Mouse (Mus musculus): ENCODE measurements around the gene H2-Eb1. TPM values are rescaled to one million over a fixed set of nuclear protein-coding genes. Genes with fewer than 3 reads are reported as not detected.

Gene H2-Eb1
- polyA plus RNA-seq (2014; fragmentation: Nextera tagmentation; extraction: Ambion mirVana), result 1.1 and 2.1 TPM in 2 replicates

DNA sequence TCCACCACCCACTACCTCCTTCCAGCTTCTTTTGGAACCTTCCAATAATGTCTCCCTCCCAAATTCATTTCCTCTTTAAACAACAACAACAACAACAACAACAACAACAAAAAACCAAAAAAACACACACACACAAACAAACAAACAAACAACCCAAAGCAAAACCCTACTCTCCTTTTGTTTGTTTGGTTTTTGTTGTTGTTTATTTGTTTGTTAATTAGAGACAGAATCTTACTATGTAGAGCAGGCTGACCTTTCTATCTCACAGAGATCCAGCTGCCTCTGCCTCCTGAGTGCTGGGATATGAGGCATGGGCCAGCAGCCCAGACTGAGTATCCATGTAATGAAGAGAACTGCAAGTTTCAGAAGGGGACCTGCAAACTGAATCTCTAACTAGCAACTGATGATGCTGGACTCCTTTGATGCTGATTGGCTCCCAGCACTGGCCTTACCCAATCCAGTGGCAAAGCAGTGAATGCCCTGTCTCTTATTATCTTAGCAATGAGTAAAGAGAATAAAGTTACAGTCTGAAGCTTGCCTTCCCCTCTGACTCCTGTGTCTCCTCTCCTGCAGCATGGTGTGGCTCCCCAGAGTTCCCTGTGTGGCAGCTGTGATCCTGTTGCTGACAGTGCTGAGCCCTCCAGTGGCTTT, at the start of gene H2-Eb1:
H2-Eb1 (plus strand) TSS at position 488 of the 651 bp plus-strand sequence.
- Histone ChIP-seq H3K36me3 (ENCODE audit: control insufficient read depth, insufficient read depth, low read length) (no peaks in the 10 kb centered on the region), H3K4me1 (ENCODE audit: control insufficient read depth, insufficient read depth, low read length) (no peaks in the 10 kb centered on the region), H3K4me2 (ENCODE audit: low read depth, severe bottlenecking) (no peak within 1 kb of the TSS), H3K9ac (ENCODE audit: low read length) (no peak within 1 kb of the TSS), H3K27ac (replicated peaks; ENCODE audit: low read depth, low read length) (no peak within 1 kb of the TSS), H3K9me3 (ENCODE audit: control insufficient read depth, low read length) (no peaks in the 10 kb centered on the region), H3K27me3 (ENCODE audit: control insufficient read depth, insufficient read depth, low read length) (no peaks in the 10 kb centered on the region), H3K4me3 (ENCODE audit: low read depth, low read length) (no peak within 1 kb of the TSS)
- peak; percentile 84 for DNase-seq (ENCODE audit: low spot score)
- ATAC-seq (ENCODE audit: insufficient number of reproducible peaks, low FRiP score, low TSS enrichment, low read depth), result peak; percentile 39; the same call in 1 of the 2 replicates

DNA sequence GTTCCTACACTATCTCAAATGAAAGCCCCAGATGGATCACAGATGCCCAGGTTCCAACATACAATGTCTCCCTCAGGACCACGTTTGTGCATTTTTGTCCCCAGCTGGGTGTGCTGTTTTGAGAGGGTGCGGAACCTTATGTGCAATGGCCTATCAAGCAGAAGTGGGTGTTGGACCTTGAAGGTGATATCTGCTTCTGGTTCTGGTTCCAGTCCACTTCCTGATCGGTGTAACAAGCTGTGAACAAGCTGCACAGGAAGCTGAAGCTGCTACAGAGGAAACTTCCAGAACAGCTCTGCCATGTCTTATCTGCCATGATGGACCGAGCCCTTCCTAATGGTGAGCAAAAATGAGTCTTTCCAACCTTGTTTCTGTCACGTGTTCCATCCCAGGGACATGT, 49.2 kb upstream of the H2-Eb1 start:
- H3K9ac ChIP-seq (ENCODE audit: low read length), result no peak overlapping the region
- no peaks in the 10 kb centered on the region for H3K36me3 ChIP-seq (ENCODE audit: control insufficient read depth, insufficient read depth, low read length)
- no peak overlapping the region for H3K27ac ChIP-seq (replicated peaks; ENCODE audit: low read depth, low read length)
- no peaks in the 10 kb centered on the region for H3K27me3 ChIP-seq (ENCODE audit: control insufficient read depth, insufficient read depth, low read length)
- ATAC-seq (ENCODE audit: insufficient number of reproducible peaks, low FRiP score, low TSS enrichment, low read depth) (no peak), DNase-seq (ENCODE audit: low spot score) (no peak)
- 80% methylated on average over 5 of the region's 5 CpGs for WGBS
- H3K4me2 ChIP-seq (ENCODE audit: low read depth, severe bottlenecking), result no peak overlapping the region
- H3K9me3 ChIP-seq (ENCODE audit: control insufficient read depth, low read length), result no peaks in the 10 kb centered on the region
- H3K4me1 ChIP-seq (ENCODE audit: control insufficient read depth, insufficient read depth, low read length), result no peaks in the 10 kb centered on the region
- no peak overlapping the region for H3K4me3 ChIP-seq (ENCODE audit: low read depth, low read length)

GRCm38 (mm10) chr17:34257594-34258375, 47.9 kb upstream of the H2-Eb1 start, which contains the start of gene H2-Ab1:
Gene H2-Ab1, plus strand, starts transcription at chr17:34257689.
- H3K27ac ChIP-seq (replicated peaks; ENCODE audit: low read depth, low read length), result no peak within 1 kb of the TSS
- ATAC-seq (ENCODE audit: insufficient number of reproducible peaks, low FRiP score, low TSS enrichment, low read depth) (no peak), DNase-seq (ENCODE audit: low spot score) (peak; percentile 74)
- no peaks in the 10 kb centered on the region for H3K27me3 ChIP-seq (ENCODE audit: control insufficient read depth, insufficient read depth, low read length)
- H3K4me1 ChIP-seq (ENCODE audit: control insufficient read depth, insufficient read depth, low read length), result no peaks in the 10 kb centered on the region
- H3K36me3 ChIP-seq (ENCODE audit: control insufficient read depth, insufficient read depth, low read length), result no peaks in the 10 kb centered on the region
- no peak within 1 kb of the TSS for H3K4me3 ChIP-seq (ENCODE audit: low read depth, low read length)
- H3K9me3 ChIP-seq (ENCODE audit: control insufficient read depth, low read length), result no peaks in the 10 kb centered on the region
- H3K9ac ChIP-seq (ENCODE audit: low read length), result no peak within 1 kb of the TSS
- WGBS, result 74% methylated on average over 11 of the region's 11 CpGs
- H3K4me2 ChIP-seq (ENCODE audit: low read depth, severe bottlenecking), result no peak within 1 kb of the TSS

- ATAC-seq (ENCODE audit: insufficient number of reproducible peaks, low FRiP score, low TSS enrichment, low read depth) (no peak), DNase-seq (ENCODE audit: low spot score) (no peak)
- Histone ChIP-seq H3K27me3 (ENCODE audit: control insufficient read depth, insufficient read depth, low read length) (peaks cover 7% of the 10 kb centered on the region; the same call in 1 of the 2 replicates), H3K9ac (ENCODE audit: low read length) (no peak overlapping the region), H3K27ac (replicated peaks; ENCODE audit: low read depth, low read length) (no peak overlapping the region), H3K36me3 (ENCODE audit: control insufficient read depth, insufficient read depth, low read length) (no peaks in the 10 kb centered on the region), H3K4me2 (ENCODE audit: low read depth, severe bottlenecking) (no peak overlapping the region), H3K9me3 (ENCODE audit: control insufficient read depth, low read length) (no peaks in the 10 kb centered on the region), H3K4me1 (ENCODE audit: control insufficient read depth, insufficient read depth, low read length) (peaks cover 3% of the 10 kb centered on the region; the same call in 1 of the 2 replicates), H3K4me3 (ENCODE audit: low read depth, low read length) (no peak overlapping the region)
- WGBS, result 85% methylated on average over 5 of the region's 5 CpGs
These were observed 45.1 kb upstream of the H2-Eb1 start for GRCm38 (mm10) chr17:34260551-34260950.

- no peak for ATAC-seq (ENCODE audit: insufficient number of reproducible peaks, low FRiP score, low TSS enrichment, low read depth)
- no peaks in the 10 kb centered on the region for H3K9me3 ChIP-seq (ENCODE audit: control insufficient read depth, low read length)
- 32% methylated on average over 4 of the region's 4 CpGs for WGBS
- H3K9ac ChIP-seq (ENCODE audit: low read length), result no peak overlapping the region; the same call in 1 of the 2 replicates
- peaks cover 3% of the 10 kb centered on the region; the same call in 1 of the 2 replicates for H3K4me1 ChIP-seq (ENCODE audit: control insufficient read depth, insufficient read depth, low read length)
- H3K27ac ChIP-seq (replicated peaks; ENCODE audit: low read depth, low read length), result no peak overlapping the region
- H3K36me3 ChIP-seq (ENCODE audit: control insufficient read depth, insufficient read depth, low read length), result no peaks in the 10 kb centered on the region
- H3K27me3 ChIP-seq (ENCODE audit: control insufficient read depth, insufficient read depth, low read length), result peaks cover 7% of the 10 kb centered on the region; the same call in 1 of the 2 replicates
- peak; percentile 45 for DNase-seq (ENCODE audit: low spot score)
- no peak overlapping the region for H3K4me3 ChIP-seq (ENCODE audit: low read depth, low read length)
- no peak overlapping the region for H3K4me2 ChIP-seq (ENCODE audit: low read depth, severe bottlenecking)
These were observed 44.2 kb upstream of the H2-Eb1 start for GRCm38 (mm10) chr17:34261502-34261901.

DNA sequence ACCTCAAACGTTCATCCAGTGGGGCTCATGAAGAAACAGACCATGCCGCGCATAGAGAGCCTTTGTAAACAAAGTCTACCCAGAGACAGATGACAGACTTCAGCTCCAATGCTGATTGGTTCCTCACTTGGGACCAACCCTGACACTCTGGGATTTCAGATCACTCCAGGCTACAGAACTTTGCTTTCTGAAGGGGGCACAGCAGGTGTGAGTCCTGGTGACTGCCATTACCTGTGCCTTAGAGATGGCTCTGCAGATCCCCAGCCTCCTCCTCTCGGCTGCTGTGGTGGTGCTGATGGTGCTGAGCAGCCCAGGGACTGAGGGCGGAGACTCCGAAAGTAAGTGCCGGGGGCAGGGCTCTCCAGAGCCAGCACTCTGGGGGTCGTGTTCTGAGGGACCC, 42.6 kb upstream of the H2-Eb1 start:
- H3K4me1 ChIP-seq (ENCODE audit: control insufficient read depth, insufficient read depth, low read length), result peaks cover 3% of the 10 kb centered on the region; the same call in 1 of the 2 replicates
- peaks cover 7% of the 10 kb centered on the region; the same call in 1 of the 2 replicates for H3K27me3 ChIP-seq (ENCODE audit: control insufficient read depth, insufficient read depth, low read length)
- under 1% methylated on average over 8 of the region's 8 CpGs for WGBS
- no peaks in the 10 kb centered on the region for H3K9me3 ChIP-seq (ENCODE audit: control insufficient read depth, low read length)
- ATAC-seq (ENCODE audit: insufficient number of reproducible peaks, low FRiP score, low TSS enrichment, low read depth) (peak; percentile 83), DNase-seq (ENCODE audit: low spot score) (peak; percentile 91)
- no peaks in the 10 kb centered on the region for H3K36me3 ChIP-seq (ENCODE audit: control insufficient read depth, insufficient read depth, low read length)
- no peak overlapping the region; the same call in 1 of the 2 replicates for H3K9ac ChIP-seq (ENCODE audit: low read length)
- peak overlapping the region; percentile 35 for H3K4me3 ChIP-seq (ENCODE audit: low read depth, low read length)
- H3K4me2 ChIP-seq (ENCODE audit: low read depth, severe bottlenecking), result peak overlapping the region; percentile 95
- H3K27ac ChIP-seq (replicated peaks; ENCODE audit: low read depth, low read length), result no peak overlapping the region

DNA sequence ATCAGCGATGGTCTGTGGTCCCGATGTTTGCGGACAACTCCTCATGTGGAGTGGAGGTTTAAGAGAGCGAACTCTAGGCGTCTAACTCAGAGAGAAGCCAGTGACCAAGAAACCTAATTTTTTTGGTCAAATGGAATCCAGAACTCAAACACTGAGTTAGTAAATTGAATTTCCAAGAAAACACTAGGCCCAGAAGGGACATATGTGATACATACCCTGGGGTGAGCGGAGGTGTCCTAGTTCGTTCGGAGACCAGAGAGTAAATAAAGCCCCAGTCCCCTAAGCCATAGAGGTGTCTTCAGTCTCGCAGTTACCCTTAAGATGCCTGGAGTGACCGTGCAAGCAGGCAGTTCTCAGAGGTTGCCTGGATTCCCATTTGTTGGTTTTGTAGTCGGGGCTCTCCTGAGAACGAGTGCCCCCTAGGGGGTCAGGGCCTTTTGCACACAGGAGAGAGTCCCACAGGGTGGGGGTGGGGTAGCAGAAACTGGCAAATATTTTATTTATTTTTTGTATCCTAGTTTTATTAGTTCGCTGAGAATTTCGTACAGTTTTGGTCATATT, 41.8 kb upstream of the H2-Eb1 start:
- Histone ChIP-seq H3K4me3 (ENCODE audit: low read depth, low read length) (peak overlapping the region; percentile 46), H3K27ac (replicated peaks; ENCODE audit: low read depth, low read length) (no peak overlapping the region), H3K27me3 (ENCODE audit: control insufficient read depth, insufficient read depth, low read length) (peaks cover 7% of the 10 kb centered on the region; the same call in 1 of the 2 replicates), H3K4me2 (ENCODE audit: low read depth, severe bottlenecking) (peak overlapping the region; percentile 95), H3K36me3 (ENCODE audit: control insufficient read depth, insufficient read depth, low read length) (no peaks in the 10 kb centered on the region), H3K9me3 (ENCODE audit: control insufficient read depth, low read length) (no peaks in the 10 kb centered on the region), H3K9ac (ENCODE audit: low read length) (no peak overlapping the region), H3K4me1 (ENCODE audit: control insufficient read depth, insufficient read depth, low read length) (peaks cover 3% of the 10 kb centered on the region; the same call in 1 of the 2 replicates)
- ATAC-seq (ENCODE audit: insufficient number of reproducible peaks, low FRiP score, low TSS enrichment, low read depth), result no peak
- 5% methylated on average over 14 of the region's 14 CpGs for WGBS
- peak; percentile 68 for DNase-seq (ENCODE audit: low spot score)
